Mouse (Mus musculus) leukemia stem cell, adult 10-12 weeks (primary cell): ENCODE results near the gene Cxadr. TPM values are rescaled to one million over a fixed set of nuclear protein-coding genes. Genes with fewer than 3 reads are reported as not detected.

Source experiments
- polyA plus RNA-seq: library from polyadenylated mRNA; stranded (reverse); fragments of >175 nt; gene quantifications from 2 replicates; pipeline ENCODE4 v1.2.3, GENCODE M21; 2012; ENCODE audit warnings: low replicate concordance

The Cxadr gene
- polyA plus RNA-seq, result not detected in 2 replicates

DNA sequence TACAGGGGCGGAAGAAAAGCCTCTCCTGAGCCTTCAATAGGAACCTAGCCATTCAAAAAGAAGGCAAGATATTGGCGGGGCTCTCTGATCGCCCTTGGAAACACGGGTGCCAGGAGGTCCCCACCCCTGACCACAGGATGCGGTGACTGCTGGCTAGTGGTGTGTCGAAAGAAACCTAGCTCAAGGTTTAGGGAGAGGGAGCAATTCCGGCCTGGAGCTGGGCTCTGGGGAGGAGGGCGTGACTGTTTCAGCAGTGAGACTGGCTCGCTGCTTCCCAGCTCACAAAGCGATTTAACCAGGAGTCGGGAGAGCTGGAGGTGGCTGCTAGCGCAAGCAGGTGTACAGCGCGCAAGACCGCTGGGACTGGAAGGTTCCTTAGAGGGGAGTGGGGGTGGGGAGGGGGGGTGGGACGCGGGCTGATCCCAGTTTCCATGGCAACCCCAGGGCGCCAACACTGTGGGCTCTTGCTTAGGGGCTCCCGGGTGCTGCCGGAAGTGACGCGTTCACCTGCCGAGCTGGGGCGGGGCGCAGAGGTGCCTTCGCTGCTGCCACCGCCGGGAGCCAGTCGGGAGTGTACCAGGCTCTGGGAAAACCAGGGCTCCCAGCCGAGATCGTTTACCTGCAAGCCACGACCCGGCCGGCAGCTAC lies at the start of gene Cxadr:
Gene Cxadr, plus strand, starts transcription at position 307 of the 648 bp plus-strand sequence.

DNA sequence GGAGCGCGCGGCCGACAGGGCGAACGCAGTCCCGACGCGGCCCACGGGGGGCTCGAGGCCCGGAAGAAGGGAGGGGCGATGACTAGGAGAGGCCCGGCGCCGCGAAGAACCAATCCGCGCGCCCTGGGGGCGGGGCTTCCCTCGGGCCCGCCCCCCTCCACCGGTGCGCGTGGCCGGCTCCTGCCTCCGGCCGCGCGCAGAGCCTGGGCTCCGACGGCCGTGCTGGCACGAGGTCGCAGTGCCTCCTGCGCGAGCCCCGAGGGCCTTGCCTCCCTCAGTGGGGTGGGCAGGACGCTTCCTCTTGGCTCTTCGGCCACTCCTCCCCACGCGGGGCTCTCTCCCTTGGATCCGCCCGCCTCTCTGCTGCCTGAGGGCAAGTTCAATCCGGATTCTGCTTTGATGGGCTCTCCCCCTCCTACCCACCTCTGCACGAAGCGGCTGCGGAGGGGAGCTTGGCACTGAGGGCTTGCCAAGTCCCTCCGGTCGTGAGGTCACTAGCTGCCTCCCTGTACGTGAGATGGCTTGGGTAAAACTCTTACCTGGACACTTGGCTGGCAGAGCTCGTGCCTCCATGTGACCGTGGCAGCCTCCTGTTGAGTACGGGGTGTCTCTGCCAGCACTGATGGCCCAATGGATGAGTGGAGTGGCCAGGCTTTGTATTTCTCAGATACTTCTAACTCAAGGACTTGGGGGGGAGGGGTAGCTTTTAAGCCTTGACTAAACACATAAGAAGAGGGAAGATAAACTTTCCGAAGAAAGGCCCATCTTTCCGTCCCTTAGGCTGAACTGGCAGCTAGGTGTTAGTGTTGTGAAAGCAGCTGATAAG lies 75.7 kb downstream of the Cxadr start, which contains the start of gene Btg3:
Gene Btg3, minus strand, starts transcription at position 448 of the 826 bp plus-strand sequence.

Other genes starting within 250 kb of the Cxadr start
- gene Btg3, start 75.7 kb downstream of the Cxadr start, polyA plus RNA-seq, result 5.2 and 5.3 TPM in 2 replicates